Comparison of ENCODE assay signal across 17 mouse cellular contexts in genomic region chr5:29270879-29271278, GRCm38 (mm10).
A peak's percentile ranks its signal among the peaks of the same experiment; 100 is the strongest.
DNase-seq lines count a peak whose midpoint lies in the region; ATAC-seq and TF ChIP-seq lines count a peak whose summit lies in the region.
"Had no signal": no experiment of that assay in that cellular context is flagged by ENCODE, and none has a peak within 500 bp of the region (broad histone marks: within the 10 kb centered on the region; RNA-seq: fewer than 3 reads in every experiment).

No protein-coding gene starts in this region.

- H3K79me2 ChIP-seq in liver, adult 2 months (ENCODE audit: control insufficient read depth, insufficient read depth, low read length) = no peaks in the 10 kb centered on the region

- H3K27ac ChIP-seq in liver, adult 2 months (replicated peaks; ENCODE audit: insufficient read depth, low read depth, low read length) = no peak overlapping the region
- H3K27ac ChIP-seq in liver, embryonic 11.5 days (ENCODE audit: low read depth, low read length) = no peak overlapping the region
- no peak overlapping the region for H3K27ac ChIP-seq in limb, embryonic 10.5 days
- H3K27ac ChIP-seq: forebrain, embryonic 12.5 days; limb, embryonic 15.5 days; neural tube, embryonic 13.5 days had no signal

- no peak for TF ChIP-seq CTCF in liver, adult 2 months (IDR thresholded peaks at IDR 0.05; ENCODE audit: low read depth, low read length)

- no peaks in the 10 kb centered on the region for H3K27me3 ChIP-seq in liver, adult 2 months (ENCODE audit: control insufficient read depth, insufficient read depth, low read length)
- H3K27me3 ChIP-seq in liver, embryonic 11.5 days (replicated peaks; ENCODE audit: control insufficient read depth, insufficient read depth, low read length) = no peaks in the 10 kb centered on the region
- no peaks in the 10 kb centered on the region for H3K27me3 ChIP-seq in limb, embryonic 10.5 days (ENCODE audit: low read depth, poor library complexity, severe bottlenecking)
- H3K27me3 ChIP-seq: CH12.LX; forebrain, embryonic 12.5 days; heart, embryonic 12.5 days; limb, embryonic 15.5 days; neural tube, embryonic 13.5 days had no signal

- H3K4me1 ChIP-seq in liver, adult 2 months (ENCODE audit: control insufficient read depth, insufficient read depth, low read length) = no peaks in the 10 kb centered on the region; the same call in 1 of the 2 replicates
- no peaks in the 10 kb centered on the region for H3K4me1 ChIP-seq in liver, embryonic 11.5 days (replicated peaks; ENCODE audit: control insufficient read depth, insufficient read depth, low read length)
- H3K4me1 ChIP-seq in limb, embryonic 10.5 days = no peaks in the 10 kb centered on the region
- H3K4me1 ChIP-seq: forebrain, embryonic 12.5 days; heart, embryonic 12.5 days; limb, embryonic 15.5 days; neural tube, embryonic 13.5 days had no signal

- H3K4me3 ChIP-seq in liver, adult 2 months (ENCODE audit: insufficient read depth, low read depth, low read length) = no peak overlapping the region
- H3K4me3 ChIP-seq in liver, embryonic 11.5 days (ENCODE audit: low read depth, low read length) = no peak overlapping the region
- no peak overlapping the region for H3K4me3 ChIP-seq in limb, embryonic 10.5 days
- H3K4me3 ChIP-seq: forebrain, embryonic 12.5 days; heart, embryonic 12.5 days; limb, embryonic 15.5 days; neural tube, embryonic 13.5 days had no signal

- 46% methylated on average over 4 of the region's 4 CpGs for WGBS in liver, adult 2 months
- WGBS in liver, embryonic 11.5 days = 68% methylated on average over 4 of the region's 4 CpGs
- 71% methylated on average over 4 of the region's 4 CpGs for WGBS in limb, embryonic 10.5 days

- ATAC-seq in liver, embryonic 11.5 days (replicated peaks; ENCODE audit: low FRiP score) = no peak

- no peak overlapping the region for H3K4me2 ChIP-seq in liver, embryonic 11.5 days
- H3K4me2 ChIP-seq: forebrain, embryonic 12.5 days; heart, embryonic 12.5 days; limb, embryonic 15.5 days; neural tube, embryonic 13.5 days had no signal

- no peak for TF ChIP-seq POLR2A in liver, adult 2 months (IDR thresholded peaks at IDR 0.05; ENCODE audit: extremely low read depth, insufficient read depth, low read length)

- no peaks in the 10 kb centered on the region for H3K36me3 ChIP-seq in liver, adult 2 months (ENCODE audit: control insufficient read depth, insufficient read depth, low read length)
- H3K36me3 ChIP-seq in liver, embryonic 11.5 days (ENCODE audit: control insufficient read depth, insufficient read depth, low read length) = no peaks in the 10 kb centered on the region
- H3K36me3 ChIP-seq in limb, embryonic 10.5 days = no peaks in the 10 kb centered on the region
- H3K36me3 ChIP-seq: forebrain, embryonic 12.5 days; heart, embryonic 12.5 days; limb, embryonic 15.5 days had no signal

- 0 out of 2 replicates have a peak, but pooled peaks cover 2% of the 10 kb centered on the region for H3K9me3 ChIP-seq in liver, embryonic 11.5 days (ENCODE audit: control insufficient read depth, low read length)
- no peaks in the 10 kb centered on the region for H3K9me3 ChIP-seq in limb, embryonic 10.5 days (replicated peaks)
- H3K9me3 ChIP-seq: forebrain, embryonic 12.5 days; heart, embryonic 12.5 days; limb, embryonic 15.5 days; neural tube, embryonic 13.5 days had no signal

- DNase-seq in adrenal gland, adult 2 months = peak; percentile 22
- no peak for DNase-seq in adrenal gland, adult 18-20 months (ENCODE audit: low spot score in 2 of 2)
- DNase-seq in liver, adult 2 months (ENCODE audit: extremely low read depth, low read depth, low spot score) = peak; percentile 43
- no peak for DNase-seq in liver, embryonic 11.5 days (ENCODE audit: low spot score)
- DNase-seq in testis, postnatal 14 days (ENCODE audit: low spot score) = peak; percentile 19
- no peak for DNase-seq in testis, postnatal 10 days (ENCODE audit: low spot score)
- no peak for DNase-seq in limb, embryonic 10.5 days (ENCODE audit: low spot score)
- no peak for DNase-seq in urinary bladder, postnatal 14 days (ENCODE audit: low spot score)
- DNase-seq: cerebellum, postnatal 36 days; heart, postnatal 36 days; kidney, postnatal 10 days; thymus, postnatal 4 days had no signal

- no peak overlapping the region for H3K9ac ChIP-seq in liver, adult 2 months (ENCODE audit: low read depth, low read length)
- H3K9ac ChIP-seq in liver, embryonic 11.5 days (ENCODE audit: low read depth, low read length) = no peak overlapping the region
- H3K9ac ChIP-seq: forebrain, embryonic 12.5 days; heart, embryonic 12.5 days; limb, embryonic 15.5 days; neural tube, embryonic 13.5 days had no signal

Comparison
In these comparisons a context has a peak if more than half of its experiments do, and no peak if none do; other contexts are left out.
1. DNase-seq: peak in adrenal gland, adult 2 months (single experiment), liver, adult 2 months (single experiment) and testis, postnatal 14 days (single experiment); none in adrenal gland, adult 18-20 months (0 of 2), liver, embryonic 11.5 days (single experiment), testis, postnatal 10 days (single experiment), limb, embryonic 10.5 days (single experiment) and urinary bladder, postnatal 14 days (single experiment).